Mouse (Mus musculus) small intestine, adult 2 months (tissue): ENCODE data around the gene Borcs5.

Source experiments
- CTCF ChIP-seq: fragments of 200-500 bp; IDR thresholded peaks from 2 replicates; pipeline ENCODE4 v1.5.1; 2012; ENCODE audit warnings: low read depth, mild to moderate bottlenecking, control low read depth, inconsistent platforms, low read length, moderate library complexity, mixed read lengths; ENCODE audit not compliant: insufficient replicate concordance, insufficient read length; ENCODE audit errors: extremely low read depth
- POLR2A ChIP-seq: fragments of 200-500 bp; IDR thresholded peaks from 2 replicates; pipeline ENCODE4 v1.6.1; 2012; ENCODE audit warnings: low read depth, mild to moderate bottlenecking, control low read depth, inconsistent platforms, low read length, moderate library complexity

DNA sequence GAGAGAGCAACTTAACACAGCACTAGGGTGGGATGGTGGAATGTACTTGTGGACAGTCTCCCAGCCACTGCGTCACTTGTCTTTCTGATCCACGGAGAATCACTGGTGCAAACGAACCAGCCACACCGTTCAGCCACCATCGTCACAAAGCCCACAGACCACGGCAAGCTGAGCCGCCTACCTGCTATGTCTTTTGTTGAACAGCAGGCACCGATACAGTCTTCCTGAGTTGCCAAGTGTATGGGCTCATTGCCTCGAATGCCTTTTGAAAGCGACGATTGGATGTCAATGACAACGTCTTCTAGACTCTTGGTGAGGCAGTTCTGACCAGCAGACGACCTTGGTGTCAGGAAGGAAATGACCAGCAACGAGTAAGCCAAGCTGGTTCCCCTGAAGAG is 17.8 kb upstream of the Borcs5 start:
- TF ChIP-seq POLR2A (no peak), CTCF (no peak)
